ENCODE assay signal across 21 mouse cellular contexts in genomic region chr5:148522378-148522777, GRCm38 (mm10). TPM values are rescaled to one million over a fixed set of nuclear protein-coding genes. Genes with fewer than 3 reads are reported as not detected.
DNase-seq lines count a peak whose midpoint lies in the region; ATAC-seq and TF ChIP-seq lines count a peak whose summit lies in the region.
"Had no signal": no experiment of that assay in that cellular context is flagged by ENCODE, and none has a peak within 500 bp of the region (broad histone marks: within the 10 kb centered on the region; RNA-seq: fewer than 3 reads in every experiment).

No protein-coding gene starts in this region.

- H3K27ac ChIP-seq in intestine, embryonic 15.5 days = no peak overlapping the region
- no peak overlapping the region for H3K27ac ChIP-seq in intestine, postnatal 0 days (ENCODE audit: low read depth, low read length)
- no peak overlapping the region for H3K27ac ChIP-seq in liver, adult 2 months (replicated peaks; ENCODE audit: insufficient read depth, low read depth, low read length)
- H3K27ac ChIP-seq in intestine, embryonic 16.5 days (ENCODE audit: low read length) = no peak overlapping the region

- H3K79me2 ChIP-seq in liver, adult 2 months (ENCODE audit: control insufficient read depth, insufficient read depth, low read length) = peaks cover 44% of the 10 kb centered on the region

- peak; percentile 66 for ATAC-seq in intestine, embryonic 15.5 days
- ATAC-seq in intestine, postnatal 0 days = no peak
- ATAC-seq in intestine, embryonic 16.5 days = peak; percentile 51
- ATAC-seq: activated CD4-positive, CD25-positive, alpha-beta regulatory T cell, adult 4 months; CD4-positive, CD25-positive, alpha-beta regulatory T cell, adult 4 months; Patski had no signal

- no peaks in the 10 kb centered on the region for H3K27me3 ChIP-seq in intestine, embryonic 15.5 days (replicated peaks)
- H3K27me3 ChIP-seq in intestine, postnatal 0 days (replicated peaks; ENCODE audit: control insufficient read depth, insufficient read depth, low read length) = no peaks in the 10 kb centered on the region
- no peaks in the 10 kb centered on the region for H3K27me3 ChIP-seq in liver, adult 2 months (ENCODE audit: control insufficient read depth, insufficient read depth, low read length)
- no peaks in the 10 kb centered on the region for H3K27me3 ChIP-seq in intestine, embryonic 16.5 days (replicated peaks; ENCODE audit: control insufficient read depth, insufficient read depth, low read length)
- H3K27me3 ChIP-seq: CH12.LX, Patski had no signal

- H3K9ac ChIP-seq in intestine, embryonic 15.5 days = no peak overlapping the region
- no peak overlapping the region for H3K9ac ChIP-seq in intestine, postnatal 0 days (ENCODE audit: low read depth, low read length)
- no peak overlapping the region for H3K9ac ChIP-seq in liver, adult 2 months (ENCODE audit: low read depth, low read length)
- H3K9ac ChIP-seq in intestine, embryonic 16.5 days (ENCODE audit: low read depth, low read length) = no peak overlapping the region

- no peaks in the 10 kb centered on the region for H3K9me3 ChIP-seq in intestine, embryonic 15.5 days
- no peaks in the 10 kb centered on the region for H3K9me3 ChIP-seq in intestine, postnatal 0 days (ENCODE audit: control insufficient read depth)
- no peaks in the 10 kb centered on the region for H3K9me3 ChIP-seq in intestine, embryonic 16.5 days (ENCODE audit: control insufficient read depth, low read length)
- H3K9me3 ChIP-seq: G1E had no signal

- no peak for TF ChIP-seq CTCF in intestine, postnatal 0 days (IDR thresholded peaks at IDR 0.05; ENCODE audit: low read depth)
- TF ChIP-seq CTCF in liver, adult 2 months (IDR thresholded peaks at IDR 0.05; ENCODE audit: low read depth, low read length) = no peak

- no peak for TF ChIP-seq POLR2A in liver, adult 2 months (IDR thresholded peaks at IDR 0.05; ENCODE audit: extremely low read depth, insufficient read depth, low read length)

- peaks cover 7% of the 10 kb centered on the region for H3K4me1 ChIP-seq in intestine, embryonic 15.5 days (replicated peaks)
- H3K4me1 ChIP-seq in intestine, postnatal 0 days (replicated peaks; ENCODE audit: control insufficient read depth, insufficient read depth, low read length) = no peaks in the 10 kb centered on the region; the same call in 1 of the 2 replicates
- H3K4me1 ChIP-seq in liver, adult 2 months (ENCODE audit: control insufficient read depth, insufficient read depth, low read length) = peaks cover 23% of the 10 kb centered on the region
- H3K4me1 ChIP-seq in intestine, embryonic 16.5 days (ENCODE audit: control insufficient read depth, insufficient read depth, low read length) = peaks cover 19% of the 10 kb centered on the region

- H3K4me3 ChIP-seq in intestine, embryonic 15.5 days (replicated peaks) = no peak overlapping the region
- no peak overlapping the region for H3K4me3 ChIP-seq in intestine, postnatal 0 days (ENCODE audit: low read depth, low read length)
- H3K4me3 ChIP-seq in liver, adult 2 months (ENCODE audit: insufficient read depth, low read depth, low read length) = no peak overlapping the region
- H3K4me3 ChIP-seq in intestine, embryonic 16.5 days (ENCODE audit: low read length) = no peak overlapping the region

- peak; percentile 88 for DNase-seq in liver, adult 2 months (ENCODE audit: extremely low read depth, low read depth, low spot score)
- no peak for DNase-seq in liver
- DNase-seq in neural tube, embryonic 10.5 days (ENCODE audit: extremely low spot score, low spot score) = no peak
- DNase-seq: adrenal gland, adult 2 months; adrenal gland, adult 8-10 months; adrenal gland, postnatal 10 days; adrenal gland, postnatal 14 days; adrenal gland, postnatal 25 days; adrenal gland, postnatal 36 days; B cell, adult 2 months; cerebellum, adult 11 months; cerebellum, adult 11-12 months; cerebellum, adult 18-20 months had no signal

- WGBS in intestine, embryonic 15.5 days = 72% methylated on average over 3 of the region's 3 CpGs
- WGBS in intestine, postnatal 0 days = 60% methylated on average over 3 of the region's 3 CpGs
- WGBS in liver, adult 2 months = 28% methylated on average over 3 of the region's 3 CpGs
- WGBS in intestine, embryonic 16.5 days = 64% methylated on average over 3 of the region's 3 CpGs

- H3K36me3 ChIP-seq in intestine, embryonic 15.5 days = no peaks in the 10 kb centered on the region
- no peaks in the 10 kb centered on the region for H3K36me3 ChIP-seq in intestine, postnatal 0 days (ENCODE audit: control insufficient read depth, insufficient read depth)
- no peaks in the 10 kb centered on the region for H3K36me3 ChIP-seq in liver, adult 2 months (ENCODE audit: control insufficient read depth, insufficient read depth, low read length)
- H3K36me3 ChIP-seq in intestine, embryonic 16.5 days (ENCODE audit: control insufficient read depth, insufficient read depth, low read length) = no peaks in the 10 kb centered on the region

- no peak overlapping the region for H3K4me2 ChIP-seq in intestine, embryonic 15.5 days (replicated peaks)
- no peak overlapping the region for H3K4me2 ChIP-seq in intestine, postnatal 0 days (replicated peaks; ENCODE audit: low read depth)
- H3K4me2 ChIP-seq in intestine, embryonic 16.5 days (ENCODE audit: low read depth, low read length) = no peak overlapping the region

RNA-seq across cellular contexts. Expression of gene Ubl3, which starts 30.2 kb away (rescaled TPM):
- 79.9 and 82.9 TPM in 2 replicates for polyA plus RNA-seq in intestine, embryonic 15.5 days (2015; fragmentation: Nextera tagmentation; extraction: Ambion mirVana)
- 87.7 and 92.6 TPM in 2 replicates for polyA plus RNA-seq in intestine, postnatal 0 days (2015; fragmentation: Nextera tagmentation; extraction: Ambion mirVana)
- 58.0 and 61.8 TPM in 2 replicates for total RNA-seq in liver, adult 2 months (2014; rRNA removed)
- 32.4 and 38.4 TPM in 2 replicates for polyA plus RNA-seq in liver, adult 2 months (2012; rRNA removed)
- 27.0 and 59.0 TPM in 2 replicates for polyA plus RNA-seq in intestine, embryonic 16.5 days (2015; fragmentation: Nextera tagmentation; extraction: Ambion mirVana)
